Mouse (Mus musculus): ENCODE data around the gene Prss57.

GRCm38 (mm10) chr10:79774486-79775279 lies 16.1 kb downstream of the Prss57 start:
- TF ChIP-seq CTCF (IDR thresholded peaks at IDR 0.05; ENCODE audit: low read depth, low read length) = peak; percentile 22; the same call in 1 of the 2 replicates
- no peak for TF ChIP-seq TAL1 (conservative IDR thresholded peaks at IDR 0.05; ENCODE audit: low read depth, low read length)

Data from G1E (cell line).